Mouse (Mus musculus) liver, adult 2 months (tissue): ENCODE measurements around the gene Rplp2. TPM values are rescaled to one million over a fixed set of nuclear protein-coding genes. Genes with fewer than 3 reads are reported as not detected.

ENCODE experiments used
- DNase-seq: peaks from one replicate; pipeline ENCODE4 v3.0.0-alpha.2; 2011; ENCODE audit warnings: low read depth, low spot score; ENCODE audit errors: extremely low read depth
- H3K27ac ChIP-seq: fragments of 200-500 bp; replicated peaks from 2 replicates; pipeline ENCODE4 v1.5.1; 2012; ENCODE audit warnings: low read depth, mild to moderate bottlenecking, control low read depth, inconsistent platforms, low read length; ENCODE audit not compliant: insufficient read depth
- H3K27me3 ChIP-seq: fragments of 200-500 bp; 2 replicates; pipeline ENCODE4 v1.6.1; 2012; ENCODE audit warnings: mild to moderate bottlenecking, moderate library complexity, low read length, inconsistent platforms; ENCODE audit not compliant: control insufficient read depth, insufficient read depth
- H3K36me3 ChIP-seq: fragments of 200-500 bp; 2 replicates; pipeline ENCODE4 v1.6.1; 2012; ENCODE audit warnings: low read length, inconsistent platforms; ENCODE audit not compliant: control insufficient read depth, insufficient read depth
- H3K4me1 ChIP-seq: fragments of 200-500 bp; 2 replicates; pipeline ENCODE4 v1.6.1; 2011; ENCODE audit warnings: low read length; ENCODE audit not compliant: control insufficient read depth, insufficient read depth
- H3K4me3 ChIP-seq: fragments of 200-500 bp; 2 replicates; pipeline ENCODE4 v1.5.1; 2011; ENCODE audit warnings: low read depth, mild to moderate bottlenecking, control low read depth, low read length, moderate library complexity; ENCODE audit not compliant: insufficient read depth
- H3K79me2 ChIP-seq: fragments of 200-500 bp; 2 replicates; pipeline ENCODE4 v1.6.1; 2012; ENCODE audit warnings: inconsistent platforms, mild to moderate bottlenecking, low read length, moderate library complexity; ENCODE audit not compliant: control insufficient read depth, insufficient read depth
- H3K9ac ChIP-seq: fragments of 200-500 bp; 2 replicates; pipeline ENCODE4 v1.6.1; 2012; ENCODE audit warnings: low read depth, mild to moderate bottlenecking, control low read depth, inconsistent platforms, low read length
- CTCF ChIP-seq: fragments of 200-500 bp; IDR thresholded peaks from 2 replicates; pipeline ENCODE4 v1.5.1; 2011; ENCODE audit warnings: low read depth, low read length, control low read depth
- POLR2A ChIP-seq: fragments of 200-500 bp; IDR thresholded peaks from 2 replicates; pipeline ENCODE4 v1.6.1; 2011; ENCODE audit warnings: low read length, control low read depth; ENCODE audit not compliant: insufficient read depth; ENCODE audit errors: extremely low read depth
- WGBS: fragments of 180-500 bp; shearing (Covaris S2); methylation state at CpG from one replicate; pipeline ENCODE4 v1.1.7; 2018; 5-methylcytosine and 5-hydroxymethylcytosine counted together
- polyA plus RNA-seq: library from polyadenylated mRNA; depleted of rRNA; stranded (reverse); fragments of >200 nt; gene quantifications from 2 replicates; pipeline ENCODE4 v1.2.3, GENCODE M21; 2012
- total RNA-seq: library from RNA; depleted of rRNA; stranded (reverse); fragments of >200 nt; gene quantifications from 2 replicates; pipeline ENCODE4 v1.2.3, GENCODE M21; 2014

Rplp2 gene
- total and polyA plus RNA-seq, 2 experiments: 255 to 286 TPM

GRCm38 (mm10) chr7:141483114-141483653, 36.0 kb downstream of the Rplp2 start:
- Histone ChIP-seq H3K9ac (no peak overlapping the region), H3K36me3 (peaks cover 10% of the 10 kb centered on the region), H3K4me3 (no peak overlapping the region), H3K27ac (no peak overlapping the region), H3K4me1 (peaks cover 10% of the 10 kb centered on the region), H3K79me2 (peaks cover 19% of the 10 kb centered on the region), H3K27me3 (no peaks in the 10 kb centered on the region)
- WGBS: 81% methylated on average over 6 of the region's 6 CpGs
- DNase-seq: no peak
- TF ChIP-seq CTCF (no peak), POLR2A (no peak)

- H3K27me3 ChIP-seq: no peaks in the 10 kb centered on the region
- peaks cover 18% of the 10 kb centered on the region for H3K79me2 ChIP-seq
- peaks cover 10% of the 10 kb centered on the region for H3K4me1 ChIP-seq
- TF ChIP-seq POLR2A (no peak), CTCF (no peak)
- H3K27ac ChIP-seq: no peak overlapping the region
- H3K36me3 ChIP-seq: peaks cover 10% of the 10 kb centered on the region
- 88% methylated on average over 5 of the region's 5 CpGs for WGBS
- no peak for DNase-seq
- no peak overlapping the region for H3K9ac ChIP-seq
- no peak overlapping the region for H3K4me3 ChIP-seq
These were observed 37.3 kb downstream of the Rplp2 start for GRCm38 (mm10) chr7:141484186-141485120.

GRCm38 (mm10) chr7:141485186-141485585, 38.0 kb downstream of the Rplp2 start:
- no peak for DNase-seq
- 89% methylated on average over 2 of the region's 2 CpGs for WGBS
- no peak for TF ChIP-seq CTCF
- TF ChIP-seq POLR2A: no peak
- Histone ChIP-seq H3K27ac (no peak overlapping the region), H3K27me3 (no peaks in the 10 kb centered on the region), H3K9ac (no peak overlapping the region), H3K4me1 (peaks cover 10% of the 10 kb centered on the region), H3K36me3 (peaks cover 16% of the 10 kb centered on the region), H3K4me3 (no peak overlapping the region), H3K79me2 (peaks cover 18% of the 10 kb centered on the region)

- no peaks in the 10 kb centered on the region for H3K27me3 ChIP-seq
- H3K27ac ChIP-seq: no peak overlapping the region
- no peak for TF ChIP-seq POLR2A
- TF ChIP-seq CTCF: no peak
- no peak overlapping the region for H3K4me3 ChIP-seq
- peaks cover 16% of the 10 kb centered on the region for H3K36me3 ChIP-seq
- H3K79me2 ChIP-seq: peaks cover 18% of the 10 kb centered on the region
- no peak for DNase-seq
- no peak overlapping the region for H3K9ac ChIP-seq
- 96% methylated on average over 2 of the region's 2 CpGs for WGBS
- peaks cover 8% of the 10 kb centered on the region for H3K4me1 ChIP-seq
These were observed 38.4 kb downstream of the Rplp2 start for GRCm38 (mm10) chr7:141485606-141486005.

- H3K36me3 ChIP-seq: peaks cover 20% of the 10 kb centered on the region
- H3K79me2 ChIP-seq: peaks cover 13% of the 10 kb centered on the region
- no peak overlapping the region for H3K9ac ChIP-seq
- no peaks in the 10 kb centered on the region for H3K27me3 ChIP-seq
- H3K4me1 ChIP-seq: peaks cover 4% of the 10 kb centered on the region
- DNase-seq: no peak
- H3K27ac ChIP-seq: no peak overlapping the region
- TF ChIP-seq POLR2A (no peak), CTCF (no peak)
- no peak overlapping the region for H3K4me3 ChIP-seq
- 93% methylated on average over 1 of the region's 1 CpGs for WGBS
These were observed 39.1 kb downstream of the Rplp2 start for GRCm38 (mm10) chr7:141486239-141486638.

GRCm38 (mm10) chr7:141487141-141487540, 40.0 kb downstream of the Rplp2 start:
- Histone ChIP-seq H3K27ac (no peak overlapping the region), H3K79me2 (peaks cover 7% of the 10 kb centered on the region), H3K36me3 (peaks cover 22% of the 10 kb centered on the region), H3K27me3 (no peaks in the 10 kb centered on the region), H3K9ac (no peak overlapping the region), H3K4me3 (no peak overlapping the region), H3K4me1 (no peaks in the 10 kb centered on the region)
- no peak for TF ChIP-seq POLR2A
- TF ChIP-seq CTCF: no peak
- DNase-seq: no peak
- 96% methylated on average over 7 of the region's 7 CpGs for WGBS
